Mouse (Mus musculus) gastrocnemius, postnatal 14 days (tissue): Measurements from ENCODE around the gene P2ry12. TPM values are rescaled to one million over a fixed set of nuclear protein-coding genes. Genes with fewer than 3 reads are reported as not detected.

Experiments used
- DNase-seq: peaks from one replicate; pipeline ENCODE4 v3.0.0; 2021; ENCODE audit warnings: mixed read lengths
- intact Hi-C: fragments of 180-260 bp; cut with DNase I; formaldehyde crosslinking; loops from one replicate; pipeline ENCODE4 v1.15.1; 2025; ENCODE audit warnings: low total_unique reads
- total RNA-seq, 2 experiments: library from RNA; stranded (reverse); gene quantifications; 2 replicates each; pipeline ENCODE4 v1.2.3; 2021

P2ry12 gene
- total RNA-seq, 2 experiments from 2014 or later = 0.60 to 1.8 TPM

- DNase-seq = no peak
- intact Hi-C loops = no loop called here
Observed at GRCm38 (mm10) chr3:59248031-59248430, 14.6 kb downstream of the P2ry12 start.

DNA sequence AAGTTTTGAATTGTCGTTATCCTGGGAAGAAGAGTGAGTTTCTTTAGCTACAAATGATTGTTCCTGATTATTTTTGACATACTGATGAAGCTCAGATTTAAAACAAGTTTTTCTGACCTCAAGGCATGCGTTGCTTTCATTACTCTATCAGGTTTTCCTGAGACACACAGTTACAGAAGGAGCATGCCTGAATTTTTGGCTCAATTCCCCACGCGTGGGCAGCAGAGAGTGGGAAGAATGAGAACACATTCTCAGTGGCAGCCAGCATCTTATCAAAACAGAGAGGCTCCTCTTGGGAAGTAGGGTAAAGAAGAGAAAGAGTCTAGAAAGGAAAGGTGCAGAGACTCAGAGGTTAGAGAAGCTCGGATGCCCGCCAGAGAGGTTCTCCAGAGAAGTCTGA, 19.3 kb downstream of the P2ry12 start:
- intact Hi-C loops = no loop called here
- no peak for DNase-seq

DNA sequence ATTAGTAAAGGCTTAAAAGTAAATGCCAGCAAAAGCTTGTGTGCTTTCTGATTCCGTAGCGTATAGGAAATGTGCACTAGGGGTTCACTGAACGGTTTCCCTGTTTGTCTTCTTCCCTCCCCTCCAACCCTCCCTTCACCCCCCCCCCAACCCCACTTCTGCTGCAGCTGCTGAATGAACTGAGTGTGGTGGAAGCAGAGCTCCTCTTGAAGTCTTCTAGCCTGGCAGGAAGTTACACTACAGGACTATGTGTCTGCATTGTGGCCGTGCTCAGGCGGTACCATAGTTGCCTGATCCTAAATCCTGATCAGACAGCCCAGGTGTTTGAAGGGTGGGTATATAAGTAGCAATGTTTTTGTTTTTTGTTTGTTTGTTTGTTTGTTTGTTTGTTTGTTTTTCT, 27.8 kb downstream of the P2ry12 start:
- no peak for DNase-seq
- intact Hi-C loops = no loop called here

DNA sequence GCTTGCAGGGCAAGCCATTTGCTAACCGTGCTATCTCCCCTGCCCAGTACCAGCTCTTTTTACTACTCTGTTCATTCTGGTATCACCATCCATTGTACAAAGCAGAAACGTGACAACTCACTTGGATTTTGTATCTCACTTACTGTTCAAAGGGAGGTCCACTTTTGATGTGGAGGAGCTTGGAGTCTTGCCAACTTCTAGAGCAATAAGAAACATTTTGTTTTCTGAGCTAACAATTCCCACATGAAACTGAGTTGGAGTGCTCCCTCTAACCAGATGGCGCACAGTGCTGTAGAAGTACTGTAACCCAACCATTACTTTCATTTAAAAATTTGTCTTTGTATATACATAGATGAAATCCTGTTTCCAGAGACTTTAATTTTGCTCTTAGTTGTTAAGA, 31.8 kb downstream of the P2ry12 start:
- intact Hi-C loops = no loop called here
- no peak for DNase-seq

GRCm38 (mm10) chr3:59228730-59229551, 33.7 kb downstream of the P2ry12 start:
- intact Hi-C loops = no loop called here
- DNase-seq = no peak

- intact Hi-C loops = no loop called here
- DNase-seq = no peak
Observed at GRCm38 (mm10) chr3:59227696-59228095, 35.0 kb downstream of the P2ry12 start.

GRCm38 (mm10) chr3:59225411-59225810, 37.3 kb downstream of the P2ry12 start:
- intact Hi-C loops = no loop called here
- DNase-seq = no peak

DNA sequence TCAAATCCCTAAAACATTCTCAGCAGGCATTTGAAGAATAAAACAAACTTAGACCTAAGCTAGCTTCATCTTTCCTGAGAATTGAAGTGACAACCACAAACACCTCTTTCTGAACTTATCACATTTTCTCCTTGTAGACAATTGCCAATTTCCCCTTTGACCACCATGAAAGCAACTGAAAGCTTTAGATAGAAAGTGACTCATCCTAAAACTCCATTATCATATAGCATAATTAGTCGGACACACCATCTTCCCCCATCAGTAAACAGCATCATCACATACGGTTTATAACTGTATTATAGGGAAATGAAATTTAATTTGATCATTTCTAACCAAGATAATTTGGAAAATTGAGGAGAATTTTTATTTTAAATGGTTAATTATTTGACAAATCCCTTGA, 40.4 kb downstream of the P2ry12 start:
- intact Hi-C loops = no loop called here
- DNase-seq = no peak

DNA sequence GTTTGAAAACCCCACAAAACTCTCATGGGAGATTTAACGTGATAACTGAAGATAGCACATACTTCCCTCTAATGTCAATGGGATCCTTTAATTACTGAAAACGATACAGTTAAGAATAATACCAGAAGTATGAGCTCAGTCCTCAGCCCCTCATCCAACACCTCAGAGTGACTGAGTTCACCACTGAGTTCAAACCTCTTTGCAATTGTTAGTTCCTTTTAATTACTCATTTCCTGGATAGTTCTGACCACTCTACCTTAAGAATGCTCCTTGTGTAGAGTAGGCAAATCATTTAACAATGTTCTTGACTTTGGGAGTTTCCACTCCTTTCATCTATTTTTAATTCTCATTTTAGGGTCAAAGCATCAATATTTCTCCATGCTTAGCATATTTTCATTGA, 43.3 kb downstream of the P2ry12 start:
- intact Hi-C loops = no loop called here
- no peak for DNase-seq

- intact Hi-C loops = no loop called here
- DNase-seq = no peak
Observed at GRCm38 (mm10) chr3:59217211-59217610, 45.5 kb downstream of the P2ry12 start.

DNA sequence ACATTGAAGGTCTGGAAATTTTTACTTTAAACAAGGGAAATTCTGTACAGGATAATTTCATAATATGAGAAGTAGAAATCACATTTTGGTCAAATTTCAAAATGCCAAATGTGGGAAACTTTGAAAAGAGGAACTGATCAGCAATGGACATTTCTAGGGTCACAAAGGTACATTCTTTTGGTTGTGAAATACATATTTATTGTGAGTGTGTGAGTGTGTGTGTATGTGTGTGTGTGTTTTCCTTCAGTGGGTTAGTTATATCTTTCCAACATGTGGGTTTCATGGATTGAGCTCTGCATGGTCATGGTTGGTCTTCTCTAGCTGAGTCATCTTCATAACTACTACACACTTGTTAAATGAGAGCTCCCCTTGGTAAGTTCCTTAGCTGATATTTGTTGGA, 50.3 kb downstream of the P2ry12 start:
- DNase-seq = no peak
- intact Hi-C loops = no loop called here

- DNase-seq = no peak
- intact Hi-C loops = no loop called here
Observed at GRCm38 (mm10) chr3:59211784-59212183, 50.9 kb downstream of the P2ry12 start.

DNA sequence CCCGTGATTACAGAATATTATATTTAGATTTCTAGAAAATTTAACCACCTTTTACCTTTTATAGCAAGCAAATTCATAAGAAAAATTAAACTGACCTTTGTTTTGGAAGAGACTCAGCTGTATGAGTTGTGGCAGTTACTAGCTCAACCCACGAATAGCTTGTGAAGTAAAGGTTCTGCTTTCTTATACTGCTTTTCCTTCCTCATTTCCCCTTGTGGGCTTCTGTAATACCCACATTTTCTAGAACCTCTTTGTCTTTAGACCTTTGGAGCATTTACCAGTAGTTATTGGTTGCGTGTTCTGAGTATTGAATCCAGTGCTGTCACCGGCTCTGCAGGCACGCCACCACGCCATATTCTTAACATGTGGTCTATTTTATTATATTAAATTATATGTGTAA, 51.9 kb downstream of the P2ry12 start, which contains the start of gene P2ry13:
Gene P2ry13 (minus strand): TSS at position 156 of the 400 bp plus-strand sequence.
- intact Hi-C loops = no loop called here
- DNase-seq = no peak

DNA sequence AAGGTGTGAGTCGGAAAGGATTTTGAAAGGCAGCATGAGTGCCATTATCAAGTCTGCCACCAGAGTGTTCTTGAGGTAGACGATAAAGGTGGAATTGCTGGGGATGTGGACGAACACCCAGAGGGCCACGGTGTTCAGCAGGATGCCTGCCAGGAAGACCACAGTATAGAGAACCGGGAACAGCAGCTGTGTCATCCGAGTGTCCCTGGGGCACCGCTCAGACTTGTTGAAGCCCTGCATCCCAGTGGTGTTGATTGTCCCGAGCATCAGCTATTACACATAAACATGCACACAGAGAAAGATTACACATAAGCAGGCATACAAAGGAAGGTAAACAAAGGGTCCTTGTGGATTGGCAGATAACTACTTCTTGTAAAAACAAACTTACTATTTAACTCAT, 52.6 kb downstream of the P2ry12 start:
- intact Hi-C loops = no loop called here

DNA sequence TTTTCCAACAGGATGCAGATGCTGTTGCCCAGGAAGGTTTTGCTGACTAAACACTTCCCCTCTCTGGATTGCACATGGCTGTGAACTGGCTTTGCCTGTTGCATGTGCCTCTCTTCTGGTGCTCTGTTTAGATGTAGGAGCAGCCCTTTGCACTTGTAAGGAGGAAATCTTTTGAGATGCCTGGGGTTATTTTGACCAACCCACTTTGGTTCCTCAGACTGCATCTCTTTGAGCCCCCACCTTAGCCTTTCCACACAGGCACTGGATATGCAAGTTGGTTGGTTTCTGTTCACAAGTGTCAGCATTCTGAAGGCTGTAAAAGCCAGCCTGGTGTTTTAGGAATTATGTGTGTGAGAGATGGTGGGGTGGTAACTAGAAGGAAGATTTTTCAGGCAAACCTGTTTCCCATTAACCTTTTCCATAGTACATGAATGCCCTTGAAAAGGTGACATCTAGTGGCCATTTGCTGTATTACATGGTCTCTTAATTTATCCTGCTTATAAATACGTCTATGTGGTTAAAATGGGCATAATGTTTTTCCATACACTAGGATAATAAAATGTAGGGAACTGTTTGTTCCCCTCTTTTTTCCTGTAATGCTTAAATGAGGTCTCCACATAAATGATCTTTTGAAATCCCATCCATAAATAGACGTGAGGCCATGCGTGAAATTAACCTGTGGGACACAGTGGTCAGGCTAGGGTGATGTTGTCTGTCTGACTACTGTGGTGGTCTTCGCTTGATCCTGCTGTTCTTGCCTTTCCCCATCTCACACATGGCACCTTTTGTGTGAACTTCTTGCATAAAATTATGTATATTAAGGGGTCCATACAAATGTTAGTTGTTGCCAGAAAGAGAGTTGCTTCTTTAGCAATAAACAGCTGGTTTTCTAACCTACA, 53.8 kb downstream of the P2ry12 start:
- DNase-seq = no peak
- intact Hi-C loops = loop anchor here (5.0 kb wide), 1 partner anchor 87 kb away; no protein-coding TSS in a partner anchor

More for the DNA sequence above, 52.6 kb downstream of the P2ry12 start:
- DNase-seq = no peak

GRCm38 (mm10) chr3:59205941-59206340, 56.7 kb downstream of the P2ry12 start:
- no peak for DNase-seq
- intact Hi-C loops = loop anchor here (5.0 kb wide), 1 partner anchor 84 kb away; no protein-coding TSS in a partner anchor

- intact Hi-C loops = loop anchor here (5.0 kb wide), 1 partner anchor 83 kb away; no protein-coding TSS in a partner anchor
- DNase-seq = no peak
Observed at GRCm38 (mm10) chr3:59204719-59205503, 57.8 kb downstream of the P2ry12 start.

DNA sequence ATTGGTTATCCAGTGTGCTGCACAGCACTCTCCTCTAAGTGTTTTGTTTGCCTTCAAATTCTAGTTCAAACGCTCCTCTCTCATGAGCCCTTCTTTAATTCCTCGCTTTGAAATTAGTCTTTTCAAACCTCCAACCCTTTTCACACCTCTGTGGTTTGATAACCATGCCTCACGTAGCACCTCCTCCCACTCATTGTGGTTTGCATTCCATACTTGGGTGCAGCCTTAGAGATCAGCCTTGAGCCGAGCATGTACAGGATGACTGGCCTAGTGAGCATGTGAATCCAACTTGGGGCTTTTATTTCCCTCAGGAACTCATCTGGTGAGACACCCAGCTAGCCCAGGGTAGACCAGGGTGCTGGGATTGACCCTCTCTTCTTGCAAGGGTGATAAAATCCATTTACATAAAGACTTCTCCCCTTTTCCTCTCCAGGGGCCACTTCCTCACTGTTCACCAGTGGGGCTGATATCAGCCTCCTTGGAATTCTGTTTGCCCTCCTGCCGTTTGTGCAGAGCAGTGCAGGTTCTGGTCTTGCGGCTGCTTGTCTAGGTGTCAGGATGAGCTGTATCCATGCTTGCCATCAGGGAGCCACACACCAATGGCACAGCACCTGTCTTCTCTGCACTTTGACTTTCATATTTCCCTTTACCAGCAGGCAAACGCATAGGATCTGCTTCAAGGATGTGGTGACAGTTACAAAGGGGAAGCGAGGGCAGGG, 58.7 kb downstream of the P2ry12 start:
- intact Hi-C loops = no loop called here
- DNase-seq = no peak

DNA sequence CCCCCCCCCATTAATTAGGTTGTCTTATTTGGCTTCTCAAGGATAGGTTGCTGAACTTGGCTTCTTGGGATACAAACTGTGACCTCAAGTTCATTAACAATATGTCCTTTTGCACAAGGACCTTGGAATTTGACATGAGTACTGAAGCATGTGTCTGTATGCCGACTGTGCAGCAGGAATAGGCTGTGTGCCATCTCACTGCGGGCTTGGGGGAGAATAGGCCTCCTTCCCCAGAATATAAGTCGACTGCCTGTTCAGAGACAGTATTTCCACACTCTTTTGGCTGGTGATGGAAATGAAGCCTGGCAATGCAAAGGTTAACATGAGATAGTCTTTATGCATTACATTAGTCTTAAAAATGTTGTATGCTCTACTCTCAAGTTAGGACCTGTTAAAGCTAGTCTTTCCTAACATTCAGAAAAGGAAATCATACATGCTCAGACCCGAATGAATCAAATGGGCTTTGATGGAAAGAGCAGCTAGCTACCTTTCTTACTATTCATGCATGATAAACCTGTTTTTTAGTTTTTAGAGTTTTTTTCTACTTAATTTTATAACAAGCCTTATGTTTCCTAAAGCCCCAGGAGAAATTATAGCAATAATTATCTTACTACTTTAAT, 65.2 kb downstream of the P2ry12 start:
- no peak for DNase-seq
- intact Hi-C loops = no loop called here
